Mouse (Mus musculus) gastrocnemius, adult 2 months (tissue): ENCODE results near the gene Sgcb. TPM values are rescaled to one million over a fixed set of nuclear protein-coding genes. Genes with fewer than 3 reads are reported as not detected.

Experiments used
- DNase-seq: peaks from one replicate; pipeline ENCODE4 v3.0.0; 2022
- H3K27ac ChIP-seq: fragments of 200-600 bp; 2 replicates; pipeline ENCODE4 v1.8.1; 2022; ENCODE audit warnings: mild to moderate bottlenecking
- H3K4me3 ChIP-seq: fragments of 200-600 bp; 2 replicates; pipeline ENCODE4 v1.8.1; 2022; ENCODE audit warnings: mild to moderate bottlenecking, moderate library complexity
- CTCF ChIP-seq: fragments of 200-600 bp; IDR thresholded peaks from 2 replicates; pipeline ENCODE4 v1.8.1; 2022; ENCODE audit warnings: antibody characterized with exemption, mild to moderate bottlenecking, moderate library complexity
- intact Hi-C: fragments of 180-260 bp; cut with DNase I; formaldehyde crosslinking; loops from one replicate; pipeline ENCODE4 v1.15.1; 2025
- total RNA-seq, 2 experiments: library from RNA; stranded (reverse); gene quantifications; 2 replicates each; pipeline ENCODE4 v1.2.3; 2021

The Sgcb gene
- total RNA-seq, 2 experiments from 2014 or later, result 88.5 to 89.5 TPM

GRCm38 (mm10) chr5:73667877-73668276 is 20.3 kb upstream of the Sgcb start:
- intact Hi-C loops, result no loop called here
- Histone ChIP-seq H3K27ac (no peak overlapping the region), H3K4me3 (no peak overlapping the region)
- no peak for TF ChIP-seq CTCF
- DNase-seq, result no peak

- no peak for DNase-seq
- Histone ChIP-seq H3K27ac (no peak overlapping the region), H3K4me3 (no peak overlapping the region)
- no peak for TF ChIP-seq CTCF
- intact Hi-C loops, result no loop called here
These were observed 19.1 kb upstream of the Sgcb start for GRCm38 (mm10) chr5:73666695-73667094.

GRCm38 (mm10) chr5:73651855-73652201 is 4.2 kb upstream of the Sgcb start:
- no peak for TF ChIP-seq CTCF
- intact Hi-C loops, result no loop called here

GRCm38 (mm10) chr5:73651061-73651854 is 3.7 kb upstream of the Sgcb start, which contains the start of gene Spata18:
Gene Spata18, plus strand, starts transcription at chr5:73651379.
- H3K27ac ChIP-seq, result no peak within 1 kb of the TSS
- TF ChIP-seq CTCF, result no peak
- intact Hi-C loops, result no loop called here
- H3K4me3 ChIP-seq, result peak within 1 kb of the TSS; percentile 84
- DNase-seq, result peak; percentile 43

More at GRCm38 (mm10) chr5:73651855-73652201, 4.2 kb upstream of the Sgcb start:
- no peak for DNase-seq
- Histone ChIP-seq H3K27ac (no peak overlapping the region), H3K4me3 (peak overlapping the region; percentile 84)

GRCm38 (mm10) chr5:73650365-73650964 is 2.9 kb upstream of the Sgcb start:
- no peak for TF ChIP-seq CTCF
- Histone ChIP-seq H3K4me3 (peak overlapping the region; percentile 84), H3K27ac (no peak overlapping the region)
- intact Hi-C loops, result no loop called here
- DNase-seq, result no peak

- H3K4me3 ChIP-seq, result no peak overlapping the region
- DNase-seq, result no peak
- no peak overlapping the region for H3K27ac ChIP-seq
- intact Hi-C loops, result no loop called here
- TF ChIP-seq CTCF, result peak; percentile 60
These were observed 5.5 kb downstream of the Sgcb start for GRCm38 (mm10) chr5:73642091-73642490.

GRCm38 (mm10) chr5:73641058-73641457 is 6.5 kb downstream of the Sgcb start:
- no peak overlapping the region for H3K4me3 ChIP-seq
- no peak for TF ChIP-seq CTCF
- DNase-seq, result no peak
- H3K27ac ChIP-seq, result no peak overlapping the region
- intact Hi-C loops, result no loop called here

GRCm38 (mm10) chr5:73637337-73638107 is 10.1 kb downstream of the Sgcb start:
- intact Hi-C loops, result loop anchor here (2.0 to 5.0 kb wide), 2 partner anchors 100 to 207 kb away; no protein-coding TSS in a partner anchor
- no peak for DNase-seq
- no peak overlapping the region for H3K4me3 ChIP-seq
- H3K27ac ChIP-seq, result 0 out of 2 replicates have a peak overlapping the region, but pooled peaks have one; percentile 17
- TF ChIP-seq CTCF, result peak; percentile 65

- Histone ChIP-seq H3K4me3 (no peak overlapping the region), H3K27ac (no peak overlapping the region)
- DNase-seq, result peak; percentile 77
- TF ChIP-seq CTCF, result peak; percentile 97
- intact Hi-C loops, result loop anchor here (1.0 kb wide), 1 partner anchor 201 kb away; no protein-coding TSS in a partner anchor
These were observed 14.4 kb downstream of the Sgcb start for GRCm38 (mm10) chr5:73633141-73633540.

GRCm38 (mm10) chr5:73632291-73632690 is 15.3 kb downstream of the Sgcb start, which contains the start of gene Lrrc66:
Gene Lrrc66, minus strand, starts transcription at chr5:73632526.
- H3K4me3 ChIP-seq, result no peak within 1 kb of the TSS
- no peak for TF ChIP-seq CTCF
- intact Hi-C loops, result no loop called here
- H3K27ac ChIP-seq, result no peak within 1 kb of the TSS
- no peak for DNase-seq

- TF ChIP-seq CTCF, result no peak
- no peak overlapping the region for H3K27ac ChIP-seq
- H3K4me3 ChIP-seq, result no peak overlapping the region
- no peak for DNase-seq
- intact Hi-C loops, result no loop called here
These were observed 16.5 kb downstream of the Sgcb start for GRCm38 (mm10) chr5:73631001-73631558.

- H3K4me3 ChIP-seq, result no peak overlapping the region
- no peak for DNase-seq
- intact Hi-C loops, result no loop called here
- no peak overlapping the region for H3K27ac ChIP-seq
- no peak for TF ChIP-seq CTCF
These were observed 17.4 kb downstream of the Sgcb start for GRCm38 (mm10) chr5:73630141-73630540.
